Mouse (Mus musculus) lung, embryonic 15.5 days (tissue): ENCODE results near the gene Hras. TPM values are rescaled to one million over a fixed set of nuclear protein-coding genes. Genes with fewer than 3 reads are reported as not detected.

Experiments used
- ATAC-seq: fragments of 200-750 bp; cut with Nextera tagmentation; 2 replicates; pipeline ENCODE4 v1.8.0; 2017; ENCODE audit warnings: moderate number of reproducible peaks, borderline replicate concordance; ENCODE audit not compliant: low FRiP score, low TSS enrichment; ENCODE audit errors: extremely low read depth
- H3K27ac ChIP-seq: fragments of 300-500 bp; sonication (generic); 2 replicates; pipeline ENCODE4 v1.5.1; 2015; ENCODE audit warnings: moderate library complexity, mild to moderate bottlenecking, inconsistent platforms
- H3K27me3 ChIP-seq: fragments of 300-500 bp; sonication (generic); 2 replicates; pipeline ENCODE4 v1.6.1; 2015; ENCODE audit warnings: inconsistent platforms
- H3K36me3 ChIP-seq: fragments of 300-500 bp; sonication (generic); 2 replicates; pipeline ENCODE4 v1.6.1; 2015; ENCODE audit warnings: inconsistent platforms
- H3K4me1 ChIP-seq: fragments of 300-500 bp; sonication (generic); 2 replicates; pipeline ENCODE4 v1.6.1; 2015; ENCODE audit warnings: inconsistent platforms
- H3K4me2 ChIP-seq: fragments of 300-500 bp; sonication (generic); 2 replicates; pipeline ENCODE4 v1.6.1; 2015; ENCODE audit warnings: inconsistent platforms, mild to moderate bottlenecking, moderate library complexity
- H3K4me3 ChIP-seq: fragments of 300-500 bp; sonication (generic); 2 replicates; pipeline ENCODE4 v1.5.1; 2015; ENCODE audit warnings: mild to moderate bottlenecking, inconsistent platforms
- H3K9ac ChIP-seq: fragments of 300-500 bp; sonication (generic); 2 replicates; pipeline ENCODE4 v1.6.1; 2015; ENCODE audit warnings: inconsistent platforms
- H3K9me3 ChIP-seq: fragments of 300-500 bp; sonication (generic); 2 replicates; pipeline ENCODE4 v1.6.1; 2016; ENCODE audit warnings: inconsistent platforms
- WGBS: fragments of 180-500 bp; shearing (Covaris S2); methylation state at CpG from one replicate; pipeline ENCODE4 v1.1.7; 2015; 5-methylcytosine and 5-hydroxymethylcytosine counted together
- polyA plus RNA-seq: library from polyadenylated mRNA; unstranded; fragments of >200 nt; fragmentation: Nextera tagmentation; extraction: Ambion mirVana; gene quantifications from 2 replicates; pipeline ENCODE4 v1.2.1, GENCODE M21; 2015

Gene Hras
- 99.9 and 102 TPM in 2 replicates for polyA plus RNA-seq

GRCm38 (mm10) chr7:141193948-141194347 lies at the start of gene Hras, which contains the start of gene Lrrc56:
Hras (minus strand) TSS chr7:141194005.
Lrrc56 (plus strand) TSS chr7:141194157.
- Histone ChIP-seq H3K9ac (peak within 1 kb of the TSS; percentile 97), H3K36me3 (peaks cover 32% of the 10 kb centered on the region), H3K4me2 (peak within 1 kb of the TSS; percentile 95), H3K27me3 (no peaks in the 10 kb centered on the region; the same call in 1 of the 2 replicates), H3K27ac (peak within 1 kb of the TSS; percentile 88), H3K9me3 (no peaks in the 10 kb centered on the region), H3K4me3 (peak within 1 kb of the TSS; percentile 92), H3K4me1 (peaks cover 25% of the 10 kb centered on the region)
- ATAC-seq: peak; percentile 94
- WGBS: 0% methylated on average over 28 of the region's 39 CpGs

GRCm38 (mm10) chr7:141231551-141231950 lies 37.7 kb upstream of the Hras start:
- WGBS: 93% methylated on average over 10 of the region's 10 CpGs
- Histone ChIP-seq H3K9me3 (no peaks in the 10 kb centered on the region), H3K27me3 (no peaks in the 10 kb centered on the region), H3K9ac (no peak overlapping the region), H3K4me3 (no peak overlapping the region), H3K4me2 (no peak overlapping the region), H3K4me1 (peaks cover 23% of the 10 kb centered on the region), H3K27ac (no peak overlapping the region), H3K36me3 (peaks cover 51% of the 10 kb centered on the region)
- ATAC-seq: no peak

- Histone ChIP-seq H3K4me2 (no peak overlapping the region), H3K27me3 (no peaks in the 10 kb centered on the region), H3K4me1 (peaks cover 23% of the 10 kb centered on the region), H3K9me3 (no peaks in the 10 kb centered on the region), H3K9ac (no peak overlapping the region), H3K36me3 (peaks cover 49% of the 10 kb centered on the region), H3K4me3 (no peak overlapping the region), H3K27ac (no peak overlapping the region)
- no peak for ATAC-seq
- WGBS: 95% methylated on average over 3 of the region's 3 CpGs
Measured at GRCm38 (mm10) chr7:141231111-141231510, 37.3 kb upstream of the Hras start.

- WGBS: 88% methylated on average over 4 of the region's 4 CpGs
- Histone ChIP-seq H3K4me1 (peaks cover 23% of the 10 kb centered on the region), H3K9ac (peak overlapping the region; percentile 95; the same call in 1 of the 2 replicates), H3K27me3 (no peaks in the 10 kb centered on the region), H3K4me2 (peak overlapping the region; percentile 80; the same call in 1 of the 2 replicates), H3K9me3 (no peaks in the 10 kb centered on the region), H3K36me3 (peaks cover 44% of the 10 kb centered on the region), H3K4me3 (0 out of 2 replicates have a peak overlapping the region, but pooled peaks have one; percentile 94), H3K27ac (no peak overlapping the region)
- ATAC-seq: no peak
Measured at GRCm38 (mm10) chr7:141230570-141230969, 36.8 kb upstream of the Hras start.

GRCm38 (mm10) chr7:141229702-141230101 lies 35.9 kb upstream of the Hras start:
- WGBS: 38% methylated on average over 6 of the region's 6 CpGs
- Histone ChIP-seq H3K27ac (no peak overlapping the region), H3K4me2 (peak overlapping the region; percentile 80), H3K9ac (peak overlapping the region; percentile 95), H3K36me3 (peaks cover 35% of the 10 kb centered on the region), H3K27me3 (no peaks in the 10 kb centered on the region), H3K4me3 (peak overlapping the region; percentile 94), H3K4me1 (peaks cover 23% of the 10 kb centered on the region), H3K9me3 (no peaks in the 10 kb centered on the region)
- no peak for ATAC-seq

- Histone ChIP-seq H3K27me3 (no peaks in the 10 kb centered on the region), H3K9me3 (no peaks in the 10 kb centered on the region), H3K9ac (peak within 1 kb of the TSS; percentile 95), H3K4me1 (peaks cover 23% of the 10 kb centered on the region), H3K4me2 (peak within 1 kb of the TSS; percentile 80), H3K36me3 (peaks cover 24% of the 10 kb centered on the region), H3K4me3 (peak within 1 kb of the TSS; percentile 94), H3K27ac (peak within 1 kb of the TSS; percentile 95)
- under 1% methylated on average over 76 of the region's 76 CpGs for WGBS
- peak; percentile 92 for ATAC-seq
Measured at GRCm38 (mm10) chr7:141228279-141229067, 34.7 kb upstream of the Hras start, which contains the start of gene Phrf1. Phrf1 (plus strand) TSS chr7:141228784.

GRCm38 (mm10) chr7:141227796-141228195 lies 34.0 kb upstream of the Hras start:
- H3K27ac ChIP-seq: no peak overlapping the region
- ATAC-seq: no peak
- 82% methylated on average over 4 of the region's 4 CpGs for WGBS
- peak overlapping the region; percentile 94; the same call in 1 of the 2 replicates for H3K4me3 ChIP-seq
- H3K27me3 ChIP-seq: no peaks in the 10 kb centered on the region
- H3K36me3 ChIP-seq: peaks cover 18% of the 10 kb centered on the region
- H3K4me2 ChIP-seq: peak overlapping the region; percentile 2; the same call in 1 of the 2 replicates
- no peak overlapping the region for H3K9ac ChIP-seq
- H3K9me3 ChIP-seq: no peaks in the 10 kb centered on the region
- H3K4me1 ChIP-seq: peaks cover 29% of the 10 kb centered on the region

GRCm38 (mm10) chr7:141226535-141226934 lies 32.7 kb upstream of the Hras start:
- Histone ChIP-seq H3K36me3 (peaks cover 5% of the 10 kb centered on the region; the same call in 1 of the 2 replicates), H3K4me3 (no peak overlapping the region), H3K27me3 (no peaks in the 10 kb centered on the region), H3K9me3 (no peaks in the 10 kb centered on the region), H3K27ac (no peak overlapping the region), H3K9ac (no peak overlapping the region), H3K4me1 (peaks cover 37% of the 10 kb centered on the region), H3K4me2 (no peak overlapping the region)
- 79% methylated on average over 6 of the region's 6 CpGs for WGBS
- no peak for ATAC-seq

GRCm38 (mm10) chr7:141222696-141223215 lies 29.0 kb upstream of the Hras start:
- Histone ChIP-seq H3K9me3 (no peaks in the 10 kb centered on the region), H3K9ac (peak overlapping the region; percentile 24; the same call in 1 of the 2 replicates), H3K4me2 (peak overlapping the region; percentile 89), H3K4me1 (peaks cover 28% of the 10 kb centered on the region), H3K27ac (peak overlapping the region; percentile 83), H3K4me3 (0 out of 2 replicates have a peak overlapping the region, but pooled peaks have one; percentile 53), H3K36me3 (no peaks in the 10 kb centered on the region), H3K27me3 (no peaks in the 10 kb centered on the region)
- no peak for ATAC-seq
- 72% methylated on average over 4 of the region's 4 CpGs for WGBS

- Histone ChIP-seq H3K9ac (peak overlapping the region; percentile 24; the same call in 1 of the 2 replicates), H3K4me1 (peaks cover 28% of the 10 kb centered on the region), H3K4me3 (peak overlapping the region; percentile 53), H3K36me3 (no peaks in the 10 kb centered on the region), H3K4me2 (peak overlapping the region; percentile 89), H3K27me3 (no peaks in the 10 kb centered on the region), H3K9me3 (no peaks in the 10 kb centered on the region), H3K27ac (peak overlapping the region; percentile 83)
- ATAC-seq: no peak
- 3% methylated on average over 8 of the region's 8 CpGs for WGBS
Measured at GRCm38 (mm10) chr7:141222126-141222467, 28.3 kb upstream of the Hras start.

GRCm38 (mm10) chr7:141221249-141222125 lies 27.7 kb upstream of the Hras start:
- H3K4me1 ChIP-seq: peaks cover 28% of the 10 kb centered on the region
- H3K4me2 ChIP-seq: peak overlapping the region; percentile 89
- no peaks in the 10 kb centered on the region for H3K9me3 ChIP-seq
- peak overlapping the region; percentile 53 for H3K4me3 ChIP-seq
- WGBS: 5% methylated on average over 44 of the region's 44 CpGs
- peak; percentile 95 for ATAC-seq
- peak overlapping the region; percentile 58 for H3K9ac ChIP-seq
- H3K36me3 ChIP-seq: no peaks in the 10 kb centered on the region
- H3K27ac ChIP-seq: peak overlapping the region; percentile 83
- no peaks in the 10 kb centered on the region for H3K27me3 ChIP-seq
